Mouse (Mus musculus) kidney, adult 11 months (tissue): ENCODE measurements around the gene Med13.

Experiments used
- DNase-seq: peaks from one replicate; pipeline ENCODE4 v3.0.0; 2022

The Med13 gene

DNA sequence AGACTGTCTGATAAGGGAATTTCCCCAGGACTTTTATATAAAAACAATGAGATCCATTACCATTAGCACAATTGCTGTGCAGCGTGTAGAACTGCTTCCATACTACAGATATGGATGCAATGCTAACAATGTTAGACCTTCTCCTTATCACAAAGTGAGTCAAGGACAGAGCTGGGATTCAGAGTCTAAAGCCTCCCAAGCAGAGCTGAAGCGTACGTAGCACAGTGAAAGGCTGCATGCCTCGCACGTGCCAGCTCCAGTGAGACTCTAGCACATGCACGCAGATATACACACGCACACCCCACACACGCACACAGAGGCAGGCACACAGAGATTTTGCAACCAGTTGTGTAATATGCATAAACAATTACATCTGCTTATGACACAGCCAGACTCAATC lies 71.7 kb downstream of the Med13 start:
- DNase-seq = no peak

DNA sequence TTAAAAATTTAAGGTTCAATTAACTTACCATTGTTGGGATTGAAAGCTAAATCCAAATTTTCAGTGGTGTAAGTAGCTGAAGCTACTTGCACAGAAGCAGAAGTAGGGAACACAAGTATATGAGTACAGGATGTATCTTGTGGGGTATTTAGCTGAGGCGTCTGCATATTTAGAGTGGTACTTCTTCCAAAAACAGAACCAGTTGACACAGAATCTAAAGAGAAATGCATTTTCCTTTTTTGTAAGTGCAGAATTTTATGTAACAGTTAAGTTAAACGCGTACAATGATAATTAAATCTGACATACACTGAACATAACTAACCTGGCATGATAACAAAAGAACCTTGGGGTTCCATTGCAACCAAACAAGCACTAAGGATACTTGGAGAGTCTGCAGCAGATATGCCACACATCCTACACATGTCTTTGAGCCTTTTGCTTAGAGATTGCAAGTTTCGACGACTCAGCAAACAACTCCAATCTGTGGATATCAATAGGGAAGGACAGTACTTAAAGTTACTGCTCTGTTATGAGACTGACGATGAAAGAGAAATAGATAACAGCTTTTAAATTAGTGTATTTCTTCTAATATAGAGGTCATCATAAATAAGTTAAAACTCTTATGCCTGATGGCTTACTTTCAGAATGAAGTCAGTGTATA lies 78.8 kb downstream of the Med13 start:
- no peak for DNase-seq

DNA sequence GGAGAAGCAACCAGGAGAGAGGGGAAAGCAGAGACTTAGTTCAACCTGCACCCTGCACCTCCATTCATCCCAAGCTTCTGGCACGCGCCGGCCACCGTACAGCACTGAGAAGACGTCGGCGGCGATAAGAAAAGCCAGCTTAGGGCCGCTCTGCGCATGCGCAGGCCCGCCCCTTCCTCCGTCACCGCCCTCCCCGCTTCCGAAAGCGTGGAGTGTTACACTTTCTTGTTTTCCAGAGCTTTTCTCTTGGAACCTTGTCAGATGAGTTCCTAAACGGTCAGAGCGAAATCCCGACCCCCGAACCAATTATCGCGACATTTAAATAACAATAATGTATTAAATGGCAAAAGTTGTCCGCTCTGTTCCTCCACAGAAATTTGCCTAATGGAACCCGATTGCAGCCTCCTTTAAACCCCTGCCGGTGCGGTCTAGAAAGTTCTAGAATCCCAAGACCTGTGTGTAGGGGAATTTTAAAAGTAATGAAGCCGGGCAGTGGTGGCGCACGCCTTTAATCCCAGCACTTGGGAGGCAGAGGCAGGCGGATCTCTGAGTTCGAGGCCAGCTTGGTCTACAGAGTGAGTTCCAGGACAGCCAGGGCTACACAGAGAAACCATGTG lies 99.8 kb downstream of the Med13 start, which contains the start of gene Ints2:
Gene Ints2, minus strand, starts transcription at position 116 of the 617 bp plus-strand sequence.
- peak; percentile 91 for DNase-seq

DNA sequence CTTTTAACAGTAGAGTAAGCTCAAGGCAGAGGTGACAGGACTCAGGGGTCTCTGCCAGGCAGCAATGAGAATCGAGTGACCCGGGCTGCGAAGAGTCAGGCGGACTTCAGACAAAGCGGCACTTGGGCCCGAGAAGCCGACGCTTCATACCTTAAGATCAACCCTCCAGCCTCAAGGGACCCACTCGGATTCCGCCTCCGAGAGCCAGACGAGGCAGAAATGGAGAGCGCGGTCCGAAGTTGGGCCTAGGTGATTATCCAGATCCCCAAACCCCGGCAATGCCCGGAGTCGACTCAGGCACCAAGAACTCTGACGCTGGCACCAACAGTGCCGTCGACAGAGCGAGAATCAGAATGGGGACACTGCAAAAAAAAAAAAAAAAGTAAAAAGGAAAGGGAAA lies 100.3 kb downstream of the Med13 start:
- DNase-seq = no peak

DNA sequence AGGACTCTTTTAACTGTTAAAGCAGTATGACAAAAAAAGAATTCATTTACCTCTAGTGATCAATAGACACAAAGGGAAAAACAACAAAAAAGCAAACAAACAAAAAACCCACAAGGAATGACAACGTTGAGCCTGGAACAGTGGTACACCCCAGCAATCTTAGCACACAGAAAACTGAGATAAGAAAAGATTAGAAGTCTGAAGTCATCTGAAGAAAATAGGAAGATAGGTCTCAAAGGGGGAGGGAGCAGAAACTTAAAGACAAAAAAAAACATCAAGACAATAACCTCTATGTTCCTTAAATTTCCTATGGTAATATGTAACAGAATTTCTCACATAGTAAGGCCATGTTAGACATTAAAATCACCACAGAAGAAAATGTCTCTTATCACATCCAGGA lies 104.1 kb downstream of the Med13 start:
- no peak for DNase-seq

DNA sequence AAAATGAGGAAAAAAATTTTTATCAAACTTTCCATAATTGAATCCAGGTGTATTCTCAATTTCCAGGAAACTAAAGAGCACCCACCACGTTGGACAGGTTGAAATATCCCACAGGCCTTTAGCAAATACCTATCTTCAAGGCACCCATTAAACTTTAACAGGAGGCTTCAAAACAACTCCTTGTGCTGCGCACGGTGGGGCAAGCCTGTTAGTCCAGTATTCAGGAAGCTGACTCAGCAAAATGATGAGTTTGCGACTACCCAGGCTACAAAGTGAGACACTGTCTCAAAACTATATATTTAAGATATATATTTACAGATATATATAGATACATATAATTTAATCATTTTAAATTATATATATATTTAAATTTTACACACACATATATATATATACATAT lies 125.0 kb downstream of the Med13 start:
- peak; percentile 60 for DNase-seq

DNA sequence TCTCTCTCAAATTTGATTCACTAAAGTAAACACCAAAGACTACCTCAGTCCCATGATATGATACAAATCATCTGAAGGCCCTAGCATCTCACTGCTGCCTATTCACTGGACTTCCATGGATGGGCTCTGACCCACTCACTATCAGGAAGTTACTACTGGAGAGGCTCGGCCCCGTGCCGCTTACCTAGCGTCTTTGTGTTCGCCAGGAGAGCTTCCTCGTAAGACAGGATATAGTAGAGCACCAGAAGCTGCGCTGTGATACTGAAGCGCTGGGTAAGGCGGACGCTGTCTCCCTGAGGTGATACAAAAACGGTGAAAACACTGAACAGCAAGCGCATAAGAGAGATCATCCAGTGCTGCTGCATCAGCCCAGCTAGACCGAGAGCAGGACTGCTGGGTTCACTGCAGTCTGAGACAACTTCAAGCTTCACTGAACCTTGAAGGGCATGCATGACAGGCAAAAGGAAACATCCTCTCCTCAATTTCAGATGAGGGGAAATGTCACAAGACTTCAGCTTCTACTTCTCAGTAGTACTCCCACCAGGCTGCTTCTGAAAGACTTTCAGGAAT lies 125.5 kb downstream of the Med13 start:
- DNase-seq = peak; percentile 57

DNA sequence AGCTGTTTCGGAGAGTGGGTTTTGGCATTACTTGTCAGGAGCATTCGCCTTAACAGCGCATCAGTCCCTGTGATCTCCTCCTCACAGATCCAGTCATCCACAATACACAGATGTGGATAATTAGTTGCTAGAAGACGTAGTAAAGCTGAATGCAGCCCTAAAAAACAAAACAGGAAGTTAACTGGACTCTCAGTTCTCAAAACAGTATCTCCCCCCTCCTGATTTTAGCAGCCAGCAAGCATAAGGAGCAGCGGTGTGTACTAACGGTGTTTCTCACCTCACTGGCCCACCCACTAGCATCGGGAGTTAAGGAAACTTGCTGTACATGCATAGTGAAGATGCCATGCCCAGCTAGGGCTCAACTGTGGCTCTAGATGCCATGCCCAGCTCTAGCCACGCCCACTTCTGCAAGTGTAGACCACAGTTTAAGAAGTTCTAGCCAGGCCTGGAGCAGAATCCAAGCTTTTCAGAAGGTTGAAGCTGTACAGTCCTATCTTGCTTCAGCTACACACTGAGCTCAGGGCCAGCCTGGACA lies 130.7 kb downstream of the Med13 start:
- DNase-seq = no peak

DNA sequence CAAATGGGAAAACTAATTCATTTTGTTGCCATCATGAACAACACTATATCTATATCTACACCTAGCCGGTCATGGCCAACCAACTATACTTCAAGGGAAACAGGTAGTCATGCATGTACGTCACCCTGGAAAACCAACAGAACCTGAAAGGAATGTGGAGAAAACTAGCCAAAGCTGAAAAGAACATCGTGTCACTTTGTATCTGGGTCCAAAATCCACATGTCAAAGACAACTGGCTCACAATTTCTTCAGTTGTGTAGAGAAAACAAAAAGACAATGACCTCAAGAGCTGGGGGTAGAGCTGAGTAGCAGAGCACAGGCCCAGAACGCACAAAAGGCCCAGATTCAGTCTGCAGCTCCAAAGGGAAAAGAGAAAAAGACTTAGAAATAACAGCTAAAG lies 131.6 kb downstream of the Med13 start:
- DNase-seq = no peak
